Mouse (Mus musculus): ENCODE measurements around the gene Tdp1. TPM values are rescaled to one million over a fixed set of nuclear protein-coding genes. Genes with fewer than 3 reads are reported as not detected.
"Not testable (repeated sequence)": the region's sequence is repeated elsewhere in the genome, so short reads cannot be mapped to it uniquely, and the experiment has no call there.

The Tdp1 gene
- polyA plus RNA-seq, 1 experiment, result 11.7 TPM

- H3K4me3 ChIP-seq (ENCODE audit: insufficient read depth, low read depth, low read length), result peak within 1 kb of the TSS; percentile 38
- no peaks in the 10 kb centered on the region for H3K36me3 ChIP-seq (ENCODE audit: control insufficient read depth, insufficient read depth, low read length)
- H3K27me3 ChIP-seq (replicated peaks; ENCODE audit: control insufficient read depth, insufficient read depth, low read length), result no peaks in the 10 kb centered on the region; the same call in 1 of the 2 replicates
- H3K27ac ChIP-seq (ENCODE audit: insufficient read depth, low read depth, low read length), result no peak within 1 kb of the TSS
- peak; percentile 79 for DNase-seq
- H3K4me1 ChIP-seq (ENCODE audit: control insufficient read depth, insufficient read depth, low read length), result 0 out of 2 replicates have a peak, but pooled peaks cover 4% of the 10 kb centered on the region
- WGBS, result 2% methylated on average over 39 of the region's 39 CpGs
- TF ChIP-seq POLR2A (IDR thresholded peaks at IDR 0.05; ENCODE audit: low read depth, low read length) (no peak), CTCF (conservative IDR thresholded peaks at IDR 0.05; ENCODE audit: insufficient read depth, insufficient read length, low read depth, low read length) (peak; percentile 88)
These were observed 80.2 kb downstream of the Tdp1 start, which contains the start of gene Kcnk13 for GRCm38 (mm10) chr12:99964301-99965202. TSS of gene Kcnk13 (plus strand) at chr12:99964499.

- peak; percentile 25 for DNase-seq
- H3K27ac ChIP-seq (ENCODE audit: insufficient read depth, low read depth, low read length), result no peak overlapping the region
- no peak for TF ChIP-seq POLR2A (IDR thresholded peaks at IDR 0.05; ENCODE audit: low read depth, low read length)
- WGBS, result under 1% methylated on average over 77 of the region's 77 CpGs
- peak overlapping the region; percentile 38 for H3K4me3 ChIP-seq (ENCODE audit: insufficient read depth, low read depth, low read length)
- H3K27me3 ChIP-seq (replicated peaks; ENCODE audit: control insufficient read depth, insufficient read depth, low read length), result no peaks in the 10 kb centered on the region; the same call in 1 of the 2 replicates
- H3K4me1 ChIP-seq (ENCODE audit: control insufficient read depth, insufficient read depth, low read length), result 0 out of 2 replicates have a peak, but pooled peaks cover 4% of the 10 kb centered on the region
- H3K36me3 ChIP-seq (ENCODE audit: control insufficient read depth, insufficient read depth, low read length), result no peaks in the 10 kb centered on the region
These were observed 81.1 kb downstream of the Tdp1 start for GRCm38 (mm10) chr12:99965203-99966115.

DNA sequence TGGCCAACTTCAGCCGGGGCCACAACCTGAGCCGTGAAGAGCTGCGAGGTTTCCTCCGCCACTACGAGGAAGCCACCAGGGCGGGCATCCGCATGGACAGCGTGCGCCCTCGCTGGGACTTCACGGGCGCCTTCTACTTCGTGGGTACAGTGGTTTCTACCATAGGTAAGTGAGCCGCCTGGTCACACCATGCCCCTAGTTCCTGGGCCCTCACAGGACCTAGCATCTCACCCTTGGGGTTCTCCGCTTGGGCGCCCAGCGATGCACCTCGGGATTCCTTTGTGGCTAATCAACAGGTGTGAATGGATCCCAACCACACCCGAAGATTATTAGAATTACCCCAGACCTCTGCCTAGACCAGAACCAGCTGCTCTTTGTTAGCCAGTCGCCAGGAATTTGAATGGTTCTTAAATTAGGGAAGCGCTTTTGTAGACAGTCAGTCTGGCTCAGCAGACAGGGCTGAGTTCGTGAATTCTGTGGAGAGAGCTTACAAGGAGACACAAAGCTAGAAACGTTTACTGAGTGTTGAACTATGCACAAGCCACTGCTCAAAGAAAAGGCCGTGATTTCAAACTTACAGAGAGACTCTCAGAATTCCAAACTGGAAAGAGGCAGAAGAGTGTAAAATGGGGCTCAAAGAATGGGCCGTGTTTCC lies 81.9 kb downstream of the Tdp1 start:
- TF ChIP-seq POLR2A (IDR thresholded peaks at IDR 0.05; ENCODE audit: low read depth, low read length) (no peak), CTCF (conservative IDR thresholded peaks at IDR 0.05; ENCODE audit: insufficient read depth, insufficient read length, low read depth, low read length) (no peak)
- H3K4me3 ChIP-seq (ENCODE audit: insufficient read depth, low read depth, low read length), result peak overlapping the region; percentile 38; the same call in 1 of the 2 replicates
- H3K27me3 ChIP-seq (replicated peaks; ENCODE audit: control insufficient read depth, insufficient read depth, low read length), result no peaks in the 10 kb centered on the region; the same call in 1 of the 2 replicates
- DNase-seq, result no peak
- 0 out of 2 replicates have a peak, but pooled peaks cover 4% of the 10 kb centered on the region for H3K4me1 ChIP-seq (ENCODE audit: control insufficient read depth, insufficient read depth, low read length)
- H3K36me3 ChIP-seq (ENCODE audit: control insufficient read depth, insufficient read depth, low read length), result no peaks in the 10 kb centered on the region
- 8% methylated on average over 25 of the region's 25 CpGs for WGBS
- H3K27ac ChIP-seq (ENCODE audit: insufficient read depth, low read depth, low read length), result no peak overlapping the region

- TF ChIP-seq POLR2A (IDR thresholded peaks at IDR 0.05; ENCODE audit: low read depth, low read length), result no peak
- no peak for TF ChIP-seq CTCF (conservative IDR thresholded peaks at IDR 0.05; ENCODE audit: insufficient read depth, insufficient read length, low read depth, low read length)
- DNase-seq, result no peak
- H3K36me3 ChIP-seq (ENCODE audit: control insufficient read depth, insufficient read depth, low read length), result no peaks in the 10 kb centered on the region
- H3K4me3 ChIP-seq (ENCODE audit: insufficient read depth, low read depth, low read length), result no peak overlapping the region
- no peaks in the 10 kb centered on the region; the same call in 1 of the 2 replicates for H3K27me3 ChIP-seq (replicated peaks; ENCODE audit: control insufficient read depth, insufficient read depth, low read length)
- no peak overlapping the region for H3K27ac ChIP-seq (ENCODE audit: insufficient read depth, low read depth, low read length)
- 17% methylated on average over 12 of the region's 12 CpGs for WGBS
- H3K4me1 ChIP-seq (ENCODE audit: control insufficient read depth, insufficient read depth, low read length), result 0 out of 2 replicates have a peak, but pooled peaks cover 4% of the 10 kb centered on the region
These were observed 82.6 kb downstream of the Tdp1 start for GRCm38 (mm10) chr12:99966881-99967363.

GRCm38 (mm10) chr12:99969906-99970305 lies 85.6 kb downstream of the Tdp1 start:
- Histone ChIP-seq H3K4me1 (ENCODE audit: control insufficient read depth, insufficient read depth, low read length) (0 out of 2 replicates have a peak, but pooled peaks cover 4% of the 10 kb centered on the region), H3K27ac (ENCODE audit: insufficient read depth, low read depth, low read length) (no peak overlapping the region), H3K36me3 (ENCODE audit: control insufficient read depth, insufficient read depth, low read length) (no peaks in the 10 kb centered on the region), H3K27me3 (replicated peaks; ENCODE audit: control insufficient read depth, insufficient read depth, low read length) (no peaks in the 10 kb centered on the region; the same call in 1 of the 2 replicates), H3K4me3 (ENCODE audit: insufficient read depth, low read depth, low read length) (no peak overlapping the region)
- TF ChIP-seq CTCF (conservative IDR thresholded peaks at IDR 0.05; ENCODE audit: insufficient read depth, insufficient read length, low read depth, low read length), result no peak
- no peak for TF ChIP-seq POLR2A (IDR thresholded peaks at IDR 0.05; ENCODE audit: low read depth, low read length)
- no peak for DNase-seq
- WGBS, result 75% methylated on average over 4 of the region's 4 CpGs

GRCm38 (mm10) chr12:99971205-99971894 lies 87.0 kb downstream of the Tdp1 start:
- H3K4me1 ChIP-seq (ENCODE audit: control insufficient read depth, insufficient read depth, low read length); H3K4me3 ChIP-seq (ENCODE audit: insufficient read depth, low read depth, low read length); H3K27me3 ChIP-seq (replicated peaks; ENCODE audit: control insufficient read depth, insufficient read depth, low read length); H3K27ac ChIP-seq (ENCODE audit: insufficient read depth, low read depth, low read length); H3K36me3 ChIP-seq (ENCODE audit: control insufficient read depth, insufficient read depth, low read length); DNase-seq: not testable (repeated sequence)
- WGBS, result 63% methylated on average over 7 of the region's 7 CpGs
